Mouse (Mus musculus) ES-CJ7 (cell line): ENCODE measurements at regions not wholly inside any gene's neighbourhood (a gene's known extent, or its start where the extent isn't known, plus 50 kb on each side); places are given as distances from the start of the nearest gene placed in this dataset.
A peak's percentile ranks its signal among the peaks of the same experiment; 100 is the strongest.

Experiments used
- DNase-seq: peaks from one replicate; pipeline ENCODE4 v3.0.0; 2011; ENCODE audit warnings: low read depth, low spot score

DNA sequence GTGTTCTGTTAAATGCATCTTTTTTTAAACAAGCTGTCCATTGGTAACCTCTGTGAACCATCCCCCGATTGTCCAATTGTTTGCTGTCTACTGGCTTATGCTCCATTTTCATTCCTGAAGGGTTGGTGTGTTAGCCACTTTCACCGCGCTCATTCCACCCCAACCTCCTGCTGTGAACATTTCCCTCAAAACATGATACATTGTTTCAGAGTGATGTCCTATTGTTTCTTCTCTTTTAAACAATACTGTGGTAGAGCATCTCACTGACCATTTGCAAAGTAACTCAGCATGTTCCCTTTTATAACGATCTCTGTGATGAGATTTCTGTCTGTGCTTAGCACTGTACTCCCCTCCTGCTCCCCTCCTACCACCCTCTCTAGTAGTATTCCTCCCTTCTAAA, 240.1 kb downstream of the Irs2 start:
- peak; percentile 78 for DNase-seq

DNA sequence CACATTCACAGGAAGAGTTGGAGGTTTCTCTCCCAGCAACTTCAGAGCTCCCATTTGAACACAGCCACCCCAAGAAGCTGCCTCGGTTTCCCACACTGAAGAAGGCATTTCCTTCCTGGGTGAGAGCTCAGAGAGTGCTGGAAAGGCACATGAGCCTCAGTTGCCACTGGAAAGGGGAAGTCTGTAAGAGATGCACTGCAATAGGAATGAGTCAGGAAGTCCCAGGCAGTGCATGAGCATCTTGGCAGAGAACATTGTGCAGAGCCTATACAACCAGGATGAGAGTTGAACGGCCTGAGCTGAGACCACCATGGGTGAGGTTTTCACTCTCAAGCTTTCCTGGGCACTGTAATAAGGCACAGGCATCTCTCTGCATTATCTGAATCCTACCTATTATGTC, 244.4 kb downstream of the Irs2 start:
- no peak for DNase-seq

DNA sequence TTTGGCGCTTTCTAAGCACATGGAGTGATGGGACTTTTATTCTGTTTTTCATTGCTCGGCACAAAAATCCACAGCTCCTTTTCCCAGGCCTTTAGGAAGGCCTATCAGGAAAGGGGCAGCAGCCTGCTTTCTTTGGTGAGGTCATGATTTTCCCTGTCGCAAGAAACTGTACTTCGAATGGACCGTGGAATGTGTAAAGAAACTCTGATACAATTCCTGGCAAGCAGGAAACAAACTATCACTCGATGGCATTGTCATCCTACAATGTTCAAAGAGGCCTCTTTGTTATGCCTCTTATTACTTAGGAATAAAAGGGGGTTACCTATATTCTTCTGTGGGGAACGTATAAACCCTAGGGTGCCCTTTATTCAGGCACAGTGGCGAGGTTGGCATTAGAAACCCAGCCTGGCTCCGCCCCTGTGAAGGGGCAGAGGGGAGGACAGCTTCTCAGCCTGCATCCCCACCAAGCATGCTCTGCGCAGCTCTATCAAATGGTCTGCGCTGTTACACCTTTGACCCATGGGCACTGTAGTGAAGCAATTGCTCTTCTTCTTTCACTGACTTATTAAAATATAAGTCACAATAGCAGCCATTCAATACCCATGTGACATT, 246.5 kb downstream of the Irs2 start:
- no peak for DNase-seq

DNA sequence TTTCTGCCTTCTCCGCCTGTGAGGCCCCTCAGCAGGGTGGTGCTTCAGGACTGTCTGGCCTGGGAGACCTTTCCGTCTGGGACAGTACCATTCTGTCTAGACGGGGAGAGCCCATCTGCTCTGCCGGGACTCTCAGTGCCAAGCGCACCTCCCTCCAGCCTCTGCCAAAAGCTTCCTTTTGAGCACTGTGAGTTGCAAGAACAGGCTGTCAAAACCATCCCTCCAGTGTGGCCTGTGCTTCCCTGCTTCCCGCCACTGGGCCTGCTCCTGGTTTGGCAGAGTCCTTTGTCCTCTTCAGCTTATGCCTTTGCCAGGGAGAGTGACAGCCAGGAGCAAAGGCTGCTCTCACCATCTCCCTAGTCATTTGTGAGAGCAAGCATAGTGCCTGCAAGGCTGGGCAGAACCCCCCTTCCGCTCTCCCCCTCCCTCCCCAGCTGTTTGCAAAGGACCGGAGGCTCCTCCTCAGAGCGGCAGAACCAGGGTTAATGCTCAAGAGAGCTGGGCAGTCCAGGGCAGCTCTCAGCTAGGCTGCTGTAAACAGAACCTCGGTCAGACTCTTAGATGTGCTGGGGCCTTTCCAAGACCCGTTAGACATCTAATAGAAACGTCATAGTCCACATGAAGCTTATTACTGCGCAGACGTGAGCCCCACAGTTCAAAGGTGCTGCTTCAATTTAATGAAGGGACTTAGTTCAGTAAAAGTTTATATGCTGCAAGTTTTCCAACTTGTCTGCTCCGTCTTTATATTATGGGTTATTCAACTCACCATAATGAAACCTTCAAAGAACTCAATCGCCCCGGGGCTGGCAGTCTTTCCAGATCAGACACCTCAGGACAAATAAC, 247.2 kb downstream of the Irs2 start:
- no peak for DNase-seq

DNA sequence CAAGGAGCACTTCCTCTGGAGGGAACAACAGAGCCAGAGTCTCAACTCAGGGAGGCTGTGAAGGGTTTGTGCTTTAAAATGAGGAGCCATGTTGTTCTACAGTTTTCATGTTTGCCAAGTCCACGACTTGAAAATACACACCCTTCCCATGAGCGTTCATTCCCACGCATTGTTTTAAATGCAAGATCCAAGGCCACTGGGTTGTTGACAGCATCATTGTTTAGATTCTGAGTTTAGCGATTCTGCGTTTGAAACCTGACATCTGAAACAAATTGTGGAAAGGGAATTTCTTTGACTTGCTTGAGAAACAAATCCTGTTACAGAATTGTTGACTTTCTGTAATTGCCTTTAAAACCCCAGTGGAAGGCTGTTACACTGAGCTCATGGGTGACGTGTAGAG, 248.0 kb downstream of the Irs2 start:
- no peak for DNase-seq

DNA sequence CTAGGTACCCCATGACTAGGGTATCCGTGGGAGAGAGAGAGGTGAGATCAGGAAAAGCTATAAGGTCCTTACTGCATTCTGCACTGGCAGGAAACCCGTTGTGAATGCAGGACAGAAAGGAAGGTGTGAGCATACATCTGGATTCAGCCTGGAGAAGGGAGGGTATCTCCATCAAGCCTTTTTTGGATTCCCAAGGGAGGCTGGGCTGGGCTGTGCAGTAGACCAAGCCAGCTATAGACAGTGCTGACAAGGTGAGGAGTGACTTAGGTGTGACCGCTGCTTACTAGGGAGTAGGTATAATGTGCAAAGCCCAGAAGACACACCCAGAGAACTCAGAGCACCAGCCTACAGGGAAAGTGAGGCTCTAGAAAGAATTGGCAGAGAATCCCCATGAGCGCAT, 250.1 kb downstream of the Irs2 start:
- DNase-seq: no peak

DNA sequence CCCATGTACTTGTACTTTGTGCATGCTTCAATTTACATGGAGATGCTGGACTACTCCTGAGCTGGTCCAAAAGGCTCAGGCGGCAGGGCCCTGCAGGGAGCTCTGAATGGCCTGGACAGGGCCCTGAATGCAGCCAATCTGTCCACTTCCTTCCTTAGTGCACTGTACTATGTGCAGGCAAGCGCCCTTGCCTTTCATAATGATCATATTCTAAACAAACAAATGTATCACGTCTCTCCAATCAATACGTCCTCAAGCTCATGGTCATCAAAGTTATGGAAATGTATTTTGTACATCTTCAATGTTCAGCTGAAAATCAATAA, 253.3 kb downstream of the Irs2 start:
- DNase-seq: no peak

DNA sequence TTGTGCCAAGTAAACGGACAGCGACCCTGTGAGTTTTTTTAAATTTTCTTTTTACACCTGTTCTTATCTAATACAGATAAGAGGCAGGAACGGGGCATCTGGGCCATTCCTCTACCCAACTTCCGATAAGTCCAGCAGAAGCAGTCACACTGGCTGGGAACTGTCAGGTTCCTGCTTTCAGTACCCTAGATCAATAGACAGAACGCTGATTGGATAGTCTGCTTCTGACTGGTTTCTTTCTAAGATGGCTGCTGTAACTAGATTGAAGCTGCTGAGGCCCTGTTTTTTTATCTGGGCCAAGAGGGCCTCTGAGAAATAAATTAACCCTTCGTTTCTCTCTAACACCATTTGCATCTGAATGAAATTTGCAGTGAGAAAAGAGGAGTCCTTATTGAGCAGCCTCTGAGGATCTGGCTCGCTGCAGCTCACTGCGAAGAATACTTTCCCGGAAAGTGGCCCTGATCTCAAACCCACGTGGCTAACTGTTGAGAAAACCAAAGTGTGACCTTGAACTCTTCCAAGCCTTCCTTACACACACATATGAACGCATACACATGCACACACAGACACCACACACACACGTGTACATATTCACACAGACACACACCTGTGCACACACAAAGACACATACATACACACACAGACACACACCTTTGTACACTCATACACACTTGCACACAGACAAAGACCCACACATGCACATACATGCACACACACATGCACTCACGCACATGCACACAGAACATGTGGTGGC, 253.8 kb downstream of the Irs2 start:
- no peak for DNase-seq

DNA sequence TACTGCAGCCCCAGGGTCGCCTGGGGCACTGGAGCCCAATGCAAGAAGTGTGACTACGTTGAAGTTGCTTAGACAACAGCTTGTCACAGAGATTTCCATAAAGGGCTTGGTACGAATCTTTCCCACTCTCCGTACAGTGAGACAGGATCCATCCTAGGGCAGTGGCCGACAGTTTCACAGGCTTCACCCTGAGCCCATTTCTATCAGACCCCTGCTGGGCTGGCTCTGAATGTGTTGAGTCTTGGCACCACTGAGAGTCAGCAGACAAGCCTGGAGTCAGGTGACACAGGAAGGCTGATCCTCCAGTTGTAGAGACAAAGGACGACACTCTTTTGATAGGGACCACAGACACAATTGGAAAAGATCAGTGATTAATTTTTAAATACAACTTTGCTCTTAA, 255.2 kb downstream of the Irs2 start:
- DNase-seq: no peak

DNA sequence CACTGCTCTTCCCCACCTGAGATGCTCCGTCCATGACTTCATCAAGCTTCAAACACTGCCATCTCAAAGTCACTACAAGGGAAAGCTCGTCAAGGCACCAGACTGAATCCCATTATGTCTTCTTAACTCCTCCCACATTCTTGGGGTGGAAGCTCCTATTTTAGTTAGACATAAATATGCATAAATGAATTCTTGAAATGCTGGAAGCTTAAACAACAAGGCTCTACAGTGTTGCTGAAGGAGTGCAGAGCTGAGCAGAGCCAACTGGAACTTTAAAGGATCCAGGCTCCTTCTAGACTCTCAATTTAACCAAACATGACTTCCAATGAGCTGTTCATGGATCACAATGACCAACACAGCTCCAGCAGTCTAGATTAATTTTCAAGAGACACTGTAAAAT, 261.1 kb downstream of the Irs2 start:
- DNase-seq: no peak

DNA sequence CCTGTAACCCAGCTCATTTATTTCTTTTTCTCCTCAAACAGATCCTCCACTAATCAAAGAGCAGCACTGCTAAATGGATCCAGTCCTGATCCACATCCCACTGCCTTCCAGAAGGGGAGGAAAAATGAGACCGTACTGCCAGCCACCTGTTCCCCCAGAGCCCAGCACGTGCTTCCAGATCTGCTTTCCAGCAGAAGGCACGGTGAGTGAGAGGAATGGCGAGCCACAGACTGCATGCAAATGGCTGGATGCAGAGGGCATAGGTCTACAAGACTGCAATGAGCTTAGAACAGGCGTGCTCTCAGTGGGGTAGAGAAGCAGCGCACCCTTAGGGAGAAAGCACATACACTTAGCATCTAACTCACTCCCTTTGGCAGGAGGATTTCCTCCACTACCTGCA, 265.0 kb downstream of the Irs2 start:
- no peak for DNase-seq

DNA sequence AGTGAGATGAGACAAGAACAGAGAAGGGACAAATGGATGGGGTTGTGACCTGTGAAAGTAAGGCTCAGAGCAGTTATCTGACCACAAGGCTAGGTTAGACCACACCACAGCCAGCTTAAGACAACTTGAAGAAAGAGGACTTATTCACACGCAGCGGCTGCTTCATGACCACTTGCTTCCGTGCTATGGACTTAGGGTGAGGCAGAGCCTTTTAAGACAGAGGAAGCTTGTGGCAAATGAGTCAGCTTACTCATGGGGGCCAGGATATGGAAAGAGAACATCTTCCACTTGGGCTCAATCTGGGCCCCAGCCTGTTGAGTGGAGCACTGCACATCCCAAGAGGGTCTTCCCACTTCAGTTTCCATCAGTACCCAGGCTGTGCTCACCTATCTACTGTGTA, 267.4 kb downstream of the Irs2 start:
- DNase-seq: no peak

DNA sequence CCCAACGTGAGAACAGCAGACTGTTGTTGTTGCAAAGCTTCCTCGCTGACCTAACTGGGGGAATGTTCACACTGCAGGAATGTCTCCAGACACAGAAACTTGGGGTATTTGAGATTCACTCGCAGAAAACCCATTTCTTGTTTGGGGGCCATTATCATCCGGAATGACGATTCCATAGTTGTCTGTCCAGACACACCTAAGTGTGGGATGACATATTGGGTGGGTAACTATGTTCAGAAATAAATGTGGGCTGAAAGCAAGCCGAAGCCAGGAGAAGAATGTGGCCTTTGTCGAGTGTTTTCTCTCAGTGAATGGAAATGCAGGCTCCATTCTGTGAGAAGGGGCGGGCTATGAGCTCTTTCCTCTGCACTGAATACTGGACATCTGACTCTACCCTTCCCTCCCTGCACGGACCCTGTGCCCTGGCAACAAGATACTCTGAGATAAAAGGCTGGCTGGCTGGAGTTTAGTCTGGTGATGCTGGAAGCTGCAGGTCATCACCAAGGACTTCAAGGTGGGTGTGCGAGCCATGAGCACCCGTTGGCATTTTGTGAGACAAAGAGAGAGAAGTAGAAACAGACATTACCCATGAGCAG, 269.7 kb downstream of the Irs2 start:
- DNase-seq: no peak

DNA sequence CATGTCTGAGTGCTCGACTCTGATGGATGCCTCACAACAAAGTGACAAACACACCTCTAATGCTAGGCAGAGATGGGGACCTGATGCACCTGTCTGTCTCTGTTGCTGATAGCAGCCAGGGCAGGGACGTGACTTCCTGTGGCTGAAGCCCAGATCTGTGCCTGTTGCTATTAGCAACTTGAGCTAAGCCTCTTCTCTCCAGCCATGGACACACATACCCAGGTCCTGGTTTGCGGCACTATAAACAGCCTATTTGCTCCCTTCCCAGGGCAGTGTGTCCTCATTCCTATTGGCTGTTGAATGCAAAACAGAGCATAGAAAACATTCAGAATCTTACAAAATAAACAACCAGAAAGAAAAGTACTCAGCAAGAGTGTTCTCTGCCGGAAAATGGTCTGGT, 273.5 kb downstream of the Irs2 start:
- DNase-seq: no peak

DNA sequence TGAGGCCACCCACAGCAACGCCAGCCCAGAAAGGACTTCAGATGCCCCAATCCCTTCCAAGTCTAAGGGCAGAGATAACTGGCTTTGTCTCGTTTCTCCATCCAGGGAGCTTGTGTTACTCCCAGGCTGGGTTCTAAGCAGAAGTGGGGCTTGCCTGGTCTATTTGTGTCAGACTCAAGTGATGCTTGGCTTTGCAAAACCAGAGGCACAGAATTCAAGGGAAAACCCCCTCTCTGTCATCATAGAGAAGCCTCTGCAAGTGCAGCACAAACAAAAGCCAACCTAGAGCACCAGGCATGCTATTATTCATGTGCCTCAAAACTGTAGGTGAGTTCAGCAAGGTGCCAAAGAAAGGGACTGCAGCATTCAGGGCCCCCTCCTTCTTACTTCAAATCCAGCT, 284.9 kb downstream of the Irs2 start:
- DNase-seq: no peak

DNA sequence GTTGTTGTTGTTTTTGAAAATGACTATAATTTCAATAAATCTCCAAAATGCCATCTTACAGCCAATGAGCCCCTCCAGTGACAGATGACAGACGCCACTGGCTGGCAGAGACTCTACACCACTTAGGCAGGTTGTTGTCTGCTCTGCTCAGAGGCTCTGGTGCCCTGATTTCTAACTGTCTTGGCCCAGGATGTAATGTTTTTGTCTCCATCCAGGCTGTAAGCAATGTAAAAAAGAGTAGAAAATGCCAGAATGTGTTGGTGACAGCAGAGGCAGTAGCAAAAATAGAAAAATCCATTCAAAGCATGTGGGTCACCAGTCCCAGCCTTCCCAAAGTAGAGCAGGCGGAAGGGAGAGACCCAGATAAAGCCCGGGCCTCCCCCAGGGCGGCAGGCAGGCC, 285.5 kb downstream of the Irs2 start:
- DNase-seq: no peak

DNA sequence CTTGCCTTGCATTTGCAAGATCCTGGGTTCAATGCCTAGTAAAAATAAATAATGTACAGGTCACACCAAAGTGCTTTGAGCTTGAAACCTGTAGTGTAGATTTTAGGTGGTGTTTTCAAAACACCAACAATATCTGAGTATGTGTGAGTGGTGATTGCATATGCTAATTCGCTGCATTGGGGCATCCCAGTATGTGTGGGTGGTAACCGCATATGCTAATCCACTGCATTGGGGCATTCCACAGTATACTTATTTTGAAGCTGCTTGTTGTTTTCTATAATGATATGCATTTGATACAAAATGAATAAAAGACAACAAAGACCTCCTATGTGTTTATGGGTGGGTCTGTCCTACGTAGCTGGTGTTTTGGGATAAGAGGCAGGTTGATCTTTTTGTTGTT, 285.9 kb downstream of the Irs2 start:
- no peak for DNase-seq

DNA sequence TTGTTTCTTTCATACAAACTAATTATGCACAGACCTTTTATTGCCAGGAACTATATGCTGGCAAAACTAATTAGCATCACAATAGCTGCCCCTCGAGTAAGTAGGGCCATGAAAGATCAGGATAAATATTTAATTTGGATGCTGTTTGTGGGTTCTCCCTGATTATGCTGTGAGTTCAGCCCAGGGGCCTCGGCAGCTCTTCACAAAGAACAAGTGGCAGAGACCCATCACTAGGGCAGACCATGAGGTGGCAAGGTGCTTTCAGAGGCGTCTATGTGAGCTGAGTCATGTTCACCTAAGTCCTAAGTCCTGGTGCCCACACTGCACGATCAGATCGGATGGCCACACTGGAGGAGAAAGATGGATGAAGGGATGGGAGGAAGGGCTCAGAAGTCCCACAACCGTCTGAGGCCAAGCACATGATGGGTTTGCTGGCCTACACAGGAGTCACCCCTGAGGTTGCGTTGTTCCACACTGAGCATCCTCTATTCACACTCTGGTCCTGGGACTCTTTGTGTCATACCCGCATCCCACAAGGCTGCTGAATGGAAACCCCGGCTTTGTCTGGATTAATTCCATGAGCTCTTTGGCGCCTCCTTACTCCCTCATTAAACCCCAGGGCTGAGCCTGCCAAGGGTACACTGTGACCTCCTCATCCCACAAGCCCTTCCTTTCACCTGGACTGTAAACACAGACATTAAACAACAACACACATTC, 287.0 kb downstream of the Irs2 start:
- no peak for DNase-seq

DNA sequence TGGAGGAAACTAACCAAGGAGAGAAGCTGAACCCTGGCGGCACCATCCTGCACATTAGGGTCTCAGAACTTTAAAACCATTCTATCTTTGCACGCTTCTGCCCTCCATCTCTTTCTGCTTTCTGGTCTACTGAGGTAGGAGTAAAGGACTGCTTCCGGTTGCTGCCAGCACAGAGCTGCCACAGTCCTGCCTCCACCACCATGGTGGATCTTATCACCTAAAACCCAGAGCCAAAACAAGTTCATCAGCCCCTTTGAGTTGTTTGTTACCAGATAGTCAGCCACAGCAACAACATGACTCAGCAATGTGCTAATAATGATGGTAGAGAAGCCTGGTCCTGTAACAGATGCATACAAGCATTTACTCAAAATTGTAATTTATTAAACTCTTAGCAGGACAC, 287.9 kb downstream of the Irs2 start:
- no peak for DNase-seq

DNA sequence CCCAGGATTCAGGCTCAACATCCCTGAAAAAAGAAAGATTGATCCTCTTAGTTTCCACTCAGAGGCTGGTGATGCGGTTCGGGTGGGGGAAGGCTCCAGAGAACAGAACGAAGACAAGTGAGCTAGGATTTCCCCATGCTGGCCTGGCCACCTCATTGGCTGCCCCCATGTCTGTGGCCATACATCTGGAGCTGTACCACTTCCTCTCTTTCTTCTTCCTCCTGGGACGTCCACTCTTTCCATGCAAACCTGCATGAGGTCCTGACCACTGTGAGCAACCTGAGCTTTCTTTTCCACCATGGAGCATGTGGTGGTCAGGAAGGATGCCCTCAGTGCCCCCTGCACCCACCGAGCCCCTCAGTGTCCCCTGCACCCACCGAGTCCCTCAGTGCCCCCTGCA, 288.8 kb downstream of the Irs2 start:
- no peak for DNase-seq

DNA sequence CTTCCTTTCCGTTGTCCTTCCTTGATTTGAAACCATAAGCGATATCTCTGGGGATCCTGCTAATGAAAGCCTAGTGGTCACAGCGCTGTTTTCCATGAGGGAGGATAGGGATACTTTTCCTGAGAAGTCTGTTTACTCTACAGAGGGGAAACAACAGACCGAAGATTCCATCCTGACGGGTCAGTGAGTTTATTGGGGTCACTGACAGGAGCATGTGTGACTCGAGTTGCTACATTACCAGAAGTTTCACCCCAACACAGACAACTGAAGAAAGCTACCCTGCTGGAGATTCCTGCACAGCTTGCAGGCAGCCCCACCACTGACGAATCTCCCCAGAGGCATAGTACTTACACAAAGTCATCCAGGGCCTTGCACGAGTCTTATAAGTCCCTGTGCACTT, 291.0 kb downstream of the Irs2 start:
- DNase-seq: no peak

DNA sequence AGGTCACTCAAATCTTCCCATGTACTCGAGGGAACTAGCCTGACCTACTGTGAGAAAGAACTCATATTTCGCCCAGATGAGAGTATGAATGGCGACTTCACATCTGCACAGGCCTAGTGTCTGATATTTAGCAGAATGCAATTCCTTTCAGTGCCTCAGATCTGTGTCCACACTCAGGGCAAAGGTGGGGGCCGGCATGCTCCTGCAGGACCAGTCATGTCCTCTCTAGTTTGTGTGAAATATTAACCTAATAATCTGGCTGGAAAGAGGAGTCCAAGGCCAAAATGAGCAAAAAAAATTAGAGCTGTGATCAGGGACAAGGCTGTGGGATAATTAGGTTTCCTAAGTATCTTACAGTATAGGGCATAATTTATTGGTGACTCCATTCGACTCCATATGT, 292.1 kb downstream of the Irs2 start:
- DNase-seq: no peak
